Mouse (Mus musculus): ENCODE measurements at regions not wholly inside any gene's neighbourhood (a gene's known extent, or its start where the extent isn't known, plus 50 kb on each side); places are given as distances from the start of the nearest gene placed in this dataset.

DNA sequence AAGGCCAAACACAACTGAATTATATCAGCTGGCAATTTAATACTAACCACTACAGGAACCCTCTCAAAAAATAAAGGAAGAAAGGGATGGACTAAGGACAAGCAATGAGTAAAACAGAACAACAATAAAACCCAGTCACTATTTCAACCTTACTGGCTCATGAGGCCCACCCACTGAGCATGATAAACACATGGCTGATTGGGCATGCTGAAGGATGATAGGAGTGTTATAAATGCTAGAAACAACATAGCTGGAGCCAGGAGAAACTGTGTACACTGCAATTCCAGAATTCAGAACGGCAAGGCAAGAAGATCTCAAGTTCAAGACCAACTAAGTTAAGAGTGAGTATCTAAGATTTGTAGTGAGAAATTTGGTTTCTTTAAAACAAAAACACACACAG is 66.1 kb upstream of the Ptgs2 start:
- no peak for TF ChIP-seq CTCF (conservative IDR thresholded peaks at IDR 0.05; ENCODE audit: low read length)
- TF ChIP-seq NANOG (IDR thresholded peaks at IDR 0.05; ENCODE audit: borderline replicate concordance, low read length), result no peak
- no peak for TF ChIP-seq POU5F1 (IDR thresholded peaks at IDR 0.05; ENCODE audit: borderline replicate concordance, low read length)
